Mouse (Mus musculus): Measurements from ENCODE around the gene Ppp1r16b. TPM values are rescaled to one million over a fixed set of nuclear protein-coding genes. Genes with fewer than 3 reads are reported as not detected.

Gene Ppp1r16b
- polyA plus RNA-seq, 1 experiment = 22.2 TPM

DNA sequence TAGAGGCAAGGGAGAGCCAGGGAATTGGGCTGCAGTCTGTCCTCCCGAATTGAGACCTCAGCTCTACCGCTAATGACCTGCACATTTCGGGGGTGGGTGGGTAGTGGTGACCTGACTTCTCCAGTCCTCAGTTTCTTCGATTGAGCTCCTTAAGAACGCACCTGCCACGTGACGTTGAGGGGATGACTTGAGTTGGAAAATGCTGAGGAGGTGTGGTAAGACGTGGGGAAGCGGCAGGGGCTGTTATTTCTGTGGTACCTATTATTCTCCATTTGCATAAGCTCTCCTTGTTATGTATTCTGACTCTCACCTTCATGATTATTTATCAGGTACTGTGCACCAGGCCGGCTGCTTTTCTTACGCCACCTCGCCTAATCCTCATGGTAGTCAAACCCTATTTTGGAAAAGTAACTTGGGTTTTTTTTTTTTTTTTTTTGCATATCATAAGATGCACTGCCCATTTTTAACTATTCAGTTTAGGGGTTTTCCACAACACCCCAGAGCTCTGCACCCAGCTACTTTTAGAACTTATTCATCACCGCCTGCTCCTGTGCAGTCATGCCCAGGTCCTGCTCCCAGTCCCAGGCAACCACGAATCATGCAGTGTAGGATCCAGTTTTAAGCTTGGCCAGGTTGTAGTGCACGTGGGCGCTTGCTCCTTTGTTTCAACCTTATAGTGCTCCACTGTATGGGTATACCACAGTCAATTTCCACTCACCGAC, 35.5 kb downstream of the Ppp1r16b start:
- peaks cover 1% of the 10 kb centered on the region; the same call in 1 of the 2 replicates for H3K36me3 ChIP-seq (ENCODE audit: control insufficient read depth, insufficient read depth, low read length)
- DNase-seq = no peak
- WGBS = 91% methylated on average over 17 of the region's 17 CpGs
- H3K27me3 ChIP-seq (replicated peaks; ENCODE audit: control insufficient read depth, insufficient read depth, low read length) = no peaks in the 10 kb centered on the region
- TF ChIP-seq CTCF (conservative IDR thresholded peaks at IDR 0.05; ENCODE audit: insufficient read depth, insufficient read length, low read depth, low read length) (no peak), POLR2A (IDR thresholded peaks at IDR 0.05; ENCODE audit: low read depth, low read length) (no peak)
- H3K27ac ChIP-seq (ENCODE audit: insufficient read depth, low read depth, low read length) = no peak overlapping the region
- no peak overlapping the region for H3K4me3 ChIP-seq (ENCODE audit: insufficient read depth, low read depth, low read length)
- H3K4me1 ChIP-seq (ENCODE audit: control insufficient read depth, insufficient read depth, low read length) = no peaks in the 10 kb centered on the region

DNA sequence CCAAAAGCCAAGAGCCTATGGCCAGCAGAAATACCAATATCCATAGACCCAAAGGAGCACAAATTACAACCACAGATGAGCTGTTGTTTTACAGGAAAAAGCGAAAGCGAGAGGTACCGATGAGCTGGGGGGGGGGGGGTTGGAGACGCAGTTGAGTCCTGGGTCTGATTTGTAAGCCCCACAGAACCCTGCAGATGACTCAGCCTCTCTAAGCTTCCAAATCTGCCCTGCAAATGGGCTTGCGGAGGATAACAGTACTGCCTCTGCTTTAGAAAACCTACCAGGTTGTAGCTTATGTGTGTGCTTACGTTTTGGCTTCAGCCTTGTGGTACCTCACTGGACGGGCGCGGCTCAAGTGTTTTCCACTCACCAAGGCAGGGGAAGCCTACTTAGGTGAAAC, 36.3 kb downstream of the Ppp1r16b start:
- no peak overlapping the region for H3K4me3 ChIP-seq (ENCODE audit: insufficient read depth, low read depth, low read length)
- TF ChIP-seq POLR2A (IDR thresholded peaks at IDR 0.05; ENCODE audit: low read depth, low read length) = no peak
- TF ChIP-seq CTCF (conservative IDR thresholded peaks at IDR 0.05; ENCODE audit: insufficient read depth, insufficient read length, low read depth, low read length) = no peak
- H3K36me3 ChIP-seq (ENCODE audit: control insufficient read depth, insufficient read depth, low read length) = peaks cover 1% of the 10 kb centered on the region; the same call in 1 of the 2 replicates
- 80% methylated on average over 8 of the region's 9 CpGs for WGBS
- no peaks in the 10 kb centered on the region for H3K27me3 ChIP-seq (replicated peaks; ENCODE audit: control insufficient read depth, insufficient read depth, low read length)
- no peak for DNase-seq
- H3K27ac ChIP-seq (ENCODE audit: insufficient read depth, low read depth, low read length) = peak overlapping the region; percentile 42
- no peaks in the 10 kb centered on the region for H3K4me1 ChIP-seq (ENCODE audit: control insufficient read depth, insufficient read depth, low read length)

DNA sequence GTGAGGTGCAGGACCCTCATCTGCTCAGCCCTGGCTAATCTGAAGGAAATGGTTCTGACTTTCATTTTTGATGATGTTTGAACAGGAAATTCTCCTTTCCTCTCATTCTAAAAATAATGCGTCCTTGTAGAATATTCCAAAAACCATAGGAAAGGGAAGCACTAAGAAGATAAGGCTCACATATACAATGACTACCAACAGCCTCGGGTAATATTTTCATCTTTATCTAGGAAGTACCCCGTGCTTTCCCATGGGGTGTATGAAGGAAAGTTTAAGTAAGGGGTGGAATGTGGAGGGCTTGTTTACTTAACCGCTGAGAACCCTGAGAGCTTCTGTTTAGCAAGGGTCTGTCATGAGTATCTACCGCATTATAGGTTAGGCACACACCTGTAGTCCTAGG, 37.0 kb downstream of the Ppp1r16b start:
- no peaks in the 10 kb centered on the region for H3K4me1 ChIP-seq (ENCODE audit: control insufficient read depth, insufficient read depth, low read length)
- DNase-seq = no peak
- H3K27me3 ChIP-seq (replicated peaks; ENCODE audit: control insufficient read depth, insufficient read depth, low read length) = no peaks in the 10 kb centered on the region
- peak overlapping the region; percentile 67 for H3K27ac ChIP-seq (ENCODE audit: insufficient read depth, low read depth, low read length)
- TF ChIP-seq CTCF (conservative IDR thresholded peaks at IDR 0.05; ENCODE audit: insufficient read depth, insufficient read length, low read depth, low read length) = no peak
- no peak for TF ChIP-seq POLR2A (IDR thresholded peaks at IDR 0.05; ENCODE audit: low read depth, low read length)
- H3K4me3 ChIP-seq (ENCODE audit: insufficient read depth, low read depth, low read length) = no peak overlapping the region
- 66% methylated on average over 5 of the region's 5 CpGs for WGBS
- peaks cover 1% of the 10 kb centered on the region; the same call in 1 of the 2 replicates for H3K36me3 ChIP-seq (ENCODE audit: control insufficient read depth, insufficient read depth, low read length)

DNA sequence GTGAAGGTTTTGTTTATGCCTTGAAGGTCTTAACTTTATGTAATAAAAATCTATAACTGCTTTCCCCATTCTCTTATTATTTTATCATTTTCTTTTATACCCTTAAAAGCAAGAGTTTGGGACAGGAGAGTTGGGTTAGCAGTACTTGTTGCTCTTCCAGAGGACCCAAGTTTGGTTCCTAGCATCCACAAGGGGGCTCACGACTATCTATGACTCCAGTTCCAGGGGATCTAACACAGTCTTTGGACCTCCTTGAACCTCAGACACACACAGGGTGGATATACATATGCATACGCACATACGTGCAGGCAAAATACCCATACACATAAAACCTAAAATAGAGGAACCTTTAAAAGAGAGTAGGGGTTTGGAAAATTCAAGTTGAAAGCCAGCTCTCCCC, 39.5 kb downstream of the Ppp1r16b start:
- DNase-seq = no peak
- TF ChIP-seq CTCF (conservative IDR thresholded peaks at IDR 0.05; ENCODE audit: insufficient read depth, insufficient read length, low read depth, low read length) (no peak), POLR2A (IDR thresholded peaks at IDR 0.05; ENCODE audit: low read depth, low read length) (no peak)
- H3K36me3 ChIP-seq (ENCODE audit: control insufficient read depth, insufficient read depth, low read length) = no peaks in the 10 kb centered on the region
- 70% methylated on average over 3 of the region's 3 CpGs for WGBS
- no peaks in the 10 kb centered on the region for H3K27me3 ChIP-seq (replicated peaks; ENCODE audit: control insufficient read depth, insufficient read depth, low read length)
- no peak overlapping the region for H3K4me3 ChIP-seq (ENCODE audit: insufficient read depth, low read depth, low read length)
- no peak overlapping the region for H3K27ac ChIP-seq (ENCODE audit: insufficient read depth, low read depth, low read length)
- H3K4me1 ChIP-seq (ENCODE audit: control insufficient read depth, insufficient read depth, low read length) = no peaks in the 10 kb centered on the region

DNA sequence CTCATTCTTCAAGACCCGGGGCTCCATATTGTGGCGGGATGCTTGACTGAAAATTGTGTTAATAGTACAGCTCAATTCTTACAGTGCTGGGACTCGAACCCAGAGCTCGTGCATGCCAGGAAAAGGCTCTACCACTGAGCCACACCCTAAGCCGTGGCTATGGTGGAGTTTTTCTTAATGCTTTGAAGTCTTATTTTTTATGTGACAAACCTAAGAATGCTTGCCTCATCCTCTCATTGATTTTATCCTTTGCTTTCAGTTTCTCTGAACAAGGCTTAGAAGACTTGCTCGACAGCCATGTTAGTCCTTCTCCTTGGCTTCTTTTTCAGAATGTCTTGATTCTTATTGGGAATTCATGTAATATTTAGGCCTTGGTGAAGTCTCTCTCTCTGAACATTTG, 40.3 kb downstream of the Ppp1r16b start:
- DNase-seq = no peak
- Histone ChIP-seq H3K4me3 (ENCODE audit: insufficient read depth, low read depth, low read length) (no peak overlapping the region), H3K27ac (ENCODE audit: insufficient read depth, low read depth, low read length) (no peak overlapping the region), H3K36me3 (ENCODE audit: control insufficient read depth, insufficient read depth, low read length) (no peaks in the 10 kb centered on the region), H3K27me3 (replicated peaks; ENCODE audit: control insufficient read depth, insufficient read depth, low read length) (no peaks in the 10 kb centered on the region), H3K4me1 (ENCODE audit: control insufficient read depth, insufficient read depth, low read length) (no peaks in the 10 kb centered on the region)
- TF ChIP-seq POLR2A (IDR thresholded peaks at IDR 0.05; ENCODE audit: low read depth, low read length) (no peak), CTCF (conservative IDR thresholded peaks at IDR 0.05; ENCODE audit: insufficient read depth, insufficient read length, low read depth, low read length) (no peak)
- 84% methylated on average over 6 of the region's 6 CpGs for WGBS

DNA sequence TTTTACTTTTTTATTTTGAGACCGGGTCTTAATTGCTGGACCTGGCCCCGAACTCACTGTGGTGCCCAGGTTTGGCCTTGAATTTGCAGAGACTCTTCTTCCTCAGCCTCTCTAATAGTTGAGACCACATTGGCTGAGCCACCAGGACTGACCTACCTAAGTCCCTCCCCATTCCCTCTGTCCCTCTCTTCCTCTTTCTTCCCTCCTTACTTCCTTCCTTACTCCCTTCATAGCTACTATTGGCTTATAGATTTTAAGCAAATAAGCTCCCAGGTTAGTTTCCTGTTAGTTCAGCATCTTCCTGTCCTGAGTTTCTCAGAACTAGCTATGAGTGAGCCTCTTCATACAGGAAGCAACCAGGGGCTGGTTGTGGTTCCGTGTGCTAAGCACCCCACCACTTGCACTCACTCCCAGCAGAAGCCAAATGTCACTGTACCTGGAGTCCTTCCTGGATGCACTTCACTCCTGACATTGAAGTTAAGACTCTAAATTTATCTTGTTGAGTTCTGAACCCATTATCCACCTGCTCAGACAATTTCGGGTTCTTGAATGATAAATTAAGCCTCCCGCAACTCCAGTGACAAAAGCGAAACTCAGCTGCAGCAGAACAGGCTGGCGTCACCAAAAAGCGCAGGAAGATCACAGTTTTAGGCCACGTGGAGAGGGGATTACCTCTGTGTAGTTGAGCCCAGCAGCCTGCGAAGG, 41.7 kb downstream of the Ppp1r16b start:
- H3K27ac ChIP-seq (ENCODE audit: insufficient read depth, low read depth, low read length) = no peak overlapping the region
- no peaks in the 10 kb centered on the region for H3K4me1 ChIP-seq (ENCODE audit: control insufficient read depth, insufficient read depth, low read length)
- no peaks in the 10 kb centered on the region for H3K36me3 ChIP-seq (ENCODE audit: control insufficient read depth, insufficient read depth, low read length)
- no peak for DNase-seq
- TF ChIP-seq POLR2A (IDR thresholded peaks at IDR 0.05; ENCODE audit: low read depth, low read length) (no peak), CTCF (conservative IDR thresholded peaks at IDR 0.05; ENCODE audit: insufficient read depth, insufficient read length, low read depth, low read length) (no peak)
- WGBS = 83% methylated on average over 10 of the region's 10 CpGs
- H3K27me3 ChIP-seq (replicated peaks; ENCODE audit: control insufficient read depth, insufficient read depth, low read length) = no peaks in the 10 kb centered on the region
- no peak overlapping the region for H3K4me3 ChIP-seq (ENCODE audit: insufficient read depth, low read depth, low read length)

DNA sequence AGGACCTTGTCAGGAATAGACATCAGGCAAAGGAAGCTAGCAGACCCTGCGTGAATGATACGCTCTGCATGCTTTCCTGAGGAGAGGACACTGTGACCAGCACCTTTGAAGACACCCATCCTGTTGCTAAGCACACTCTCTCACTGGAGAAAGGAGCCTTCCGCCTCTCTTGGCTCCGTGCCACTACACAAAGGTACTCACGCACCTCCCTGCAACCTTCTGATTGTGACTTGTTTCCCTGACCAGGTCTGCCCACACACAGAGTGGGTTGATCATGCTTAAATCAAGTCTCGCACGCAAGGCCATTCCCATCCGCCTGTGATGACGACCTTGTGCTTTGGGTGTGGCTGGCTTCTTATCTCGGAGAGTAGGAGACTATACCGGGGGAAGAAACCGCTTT, 42.9 kb downstream of the Ppp1r16b start:
- TF ChIP-seq POLR2A (IDR thresholded peaks at IDR 0.05; ENCODE audit: low read depth, low read length) (no peak), CTCF (conservative IDR thresholded peaks at IDR 0.05; ENCODE audit: insufficient read depth, insufficient read length, low read depth, low read length) (no peak)
- H3K4me3 ChIP-seq (ENCODE audit: insufficient read depth, low read depth, low read length) = no peak overlapping the region
- no peak overlapping the region for H3K27ac ChIP-seq (ENCODE audit: insufficient read depth, low read depth, low read length)
- no peaks in the 10 kb centered on the region for H3K4me1 ChIP-seq (ENCODE audit: control insufficient read depth, insufficient read depth, low read length)
- 82% methylated on average over 12 of the region's 12 CpGs for WGBS
- DNase-seq = no peak
- no peaks in the 10 kb centered on the region for H3K27me3 ChIP-seq (replicated peaks; ENCODE audit: control insufficient read depth, insufficient read depth, low read length)
- no peaks in the 10 kb centered on the region for H3K36me3 ChIP-seq (ENCODE audit: control insufficient read depth, insufficient read depth, low read length)

Data from kidney, adult 2 months (tissue).